Comparison of ENCODE assay signal across 10 mouse cellular contexts in genomic region chr1:128803058-128803432, GRCm38 (mm10).
DNase-seq lines count a peak whose midpoint lies in the region; ATAC-seq lines count a peak whose summit lies in the region.
"Had no signal": no experiment of that assay in that cellular context is flagged by ENCODE, and none has a peak within 500 bp of the region (broad histone marks: within the 10 kb centered on the region; RNA-seq: fewer than 3 reads in every experiment).

No protein-coding gene starts in this region.

- H3K4me1 ChIP-seq in kidney, embryonic 14.5 days (ENCODE audit: control insufficient read depth, insufficient read depth, low read length) = peaks cover 18% of the 10 kb centered on the region
- peaks cover 3% of the 10 kb centered on the region; the same call in 1 of the 2 replicates for H3K4me1 ChIP-seq in embryonic facial prominence, embryonic 11.5 days (ENCODE audit: control insufficient read depth, insufficient read depth, low read length)
- H3K4me1 ChIP-seq in forebrain, embryonic 15.5 days = peaks cover 24% of the 10 kb centered on the region
- peaks cover 41% of the 10 kb centered on the region for H3K4me1 ChIP-seq in midbrain, embryonic 13.5 days (replicated peaks)

- no peak overlapping the region for H3K4me2 ChIP-seq in kidney, embryonic 14.5 days (replicated peaks; ENCODE audit: low read depth, low read length)
- H3K4me2 ChIP-seq in embryonic facial prominence, embryonic 11.5 days (ENCODE audit: low read depth, low read length) = no peak overlapping the region
- H3K4me2 ChIP-seq in forebrain, embryonic 15.5 days (replicated peaks) = no peak overlapping the region
- H3K4me2 ChIP-seq in midbrain, embryonic 13.5 days (replicated peaks) = no peak overlapping the region

- no peaks in the 10 kb centered on the region for H3K27me3 ChIP-seq in kidney, embryonic 14.5 days (ENCODE audit: control insufficient read depth, insufficient read depth, low read length)
- no peaks in the 10 kb centered on the region for H3K27me3 ChIP-seq in embryonic facial prominence, embryonic 11.5 days (ENCODE audit: control insufficient read depth, insufficient read depth, low read length)
- no peaks in the 10 kb centered on the region for H3K27me3 ChIP-seq in forebrain, embryonic 15.5 days
- no peaks in the 10 kb centered on the region for H3K27me3 ChIP-seq in midbrain, embryonic 13.5 days

- H3K36me3 ChIP-seq in kidney, embryonic 14.5 days (ENCODE audit: control insufficient read depth, insufficient read depth, low read length) = no peaks in the 10 kb centered on the region
- H3K36me3 ChIP-seq in embryonic facial prominence, embryonic 11.5 days (replicated peaks; ENCODE audit: control insufficient read depth, insufficient read depth, low read depth, low read length) = no peaks in the 10 kb centered on the region
- no peaks in the 10 kb centered on the region for H3K36me3 ChIP-seq in forebrain, embryonic 15.5 days
- no peaks in the 10 kb centered on the region for H3K36me3 ChIP-seq in midbrain, embryonic 13.5 days

- no peak for DNase-seq in kidney, postnatal 14 days
- DNase-seq in embryonic facial prominence, embryonic 11.5 days (ENCODE audit: low spot score) = no peak
- DNase-seq in right cerebral cortex, postnatal 14 days = no peak
- DNase-seq in layer of hippocampus, postnatal 14 days (ENCODE audit: low spot score in 2 of 2) = no peak
- DNase-seq: adrenal gland, adult 8-10 months; thymus, adult 18-20 months had no signal

- no peak overlapping the region for H3K4me3 ChIP-seq in kidney, embryonic 14.5 days (ENCODE audit: low read length)
- H3K4me3 ChIP-seq in embryonic facial prominence, embryonic 11.5 days (ENCODE audit: low read depth, low read length) = no peak overlapping the region
- H3K4me3 ChIP-seq in forebrain, embryonic 15.5 days = no peak overlapping the region
- H3K4me3 ChIP-seq in midbrain, embryonic 13.5 days (replicated peaks) = no peak overlapping the region
- H3K4me3 ChIP-seq: layer of hippocampus, adult 2 months had no signal

- H3K27ac ChIP-seq in kidney, embryonic 14.5 days (ENCODE audit: low read depth, low read length) = no peak overlapping the region
- no peak overlapping the region for H3K27ac ChIP-seq in embryonic facial prominence, embryonic 11.5 days (replicated peaks; ENCODE audit: low read depth, low read length)
- H3K27ac ChIP-seq in forebrain, embryonic 15.5 days (replicated peaks) = peak overlapping the region; percentile 60
- peak overlapping the region; percentile 70; the same call in 1 of the 2 replicates for H3K27ac ChIP-seq in midbrain, embryonic 13.5 days
- H3K27ac ChIP-seq: layer of hippocampus, adult 2 months had no signal

- H3K9ac ChIP-seq in kidney, embryonic 14.5 days (ENCODE audit: low read depth, low read length) = no peak overlapping the region
- H3K9ac ChIP-seq in embryonic facial prominence, embryonic 11.5 days (replicated peaks; ENCODE audit: low read length) = no peak overlapping the region
- H3K9ac ChIP-seq in forebrain, embryonic 15.5 days (replicated peaks) = no peak overlapping the region
- no peak overlapping the region for H3K9ac ChIP-seq in midbrain, embryonic 13.5 days (replicated peaks)

- ATAC-seq in kidney, embryonic 14.5 days (ENCODE audit: low FRiP score, low TSS enrichment) = peak; percentile 34
- ATAC-seq in embryonic facial prominence, embryonic 11.5 days (replicated peaks; ENCODE audit: insufficient number of reproducible peaks, low FRiP score, low TSS enrichment, low read depth) = 0 out of 2 replicates have a peak, but pooled peaks have one; percentile 14
- no peak; the same call in 1 of the 2 replicates for ATAC-seq in forebrain, embryonic 15.5 days (replicated peaks)
- ATAC-seq in midbrain, embryonic 13.5 days = peak; percentile 41

- no peaks in the 10 kb centered on the region for H3K9me3 ChIP-seq in kidney, embryonic 14.5 days (ENCODE audit: control insufficient read depth, low read length)
- H3K9me3 ChIP-seq in embryonic facial prominence, embryonic 11.5 days (replicated peaks; ENCODE audit: control insufficient read depth, low read length) = no peaks in the 10 kb centered on the region
- no peaks in the 10 kb centered on the region for H3K9me3 ChIP-seq in forebrain, embryonic 15.5 days
- H3K9me3 ChIP-seq in midbrain, embryonic 13.5 days = no peaks in the 10 kb centered on the region

Comparison
In these comparisons a context has a peak if more than half of its experiments do, and no peak if none do; other contexts are left out.
1. H3K27ac ChIP-seq: peak in forebrain, embryonic 15.5 days (single experiment) and midbrain, embryonic 13.5 days (single experiment); none in kidney, embryonic 14.5 days (single experiment) and embryonic facial prominence, embryonic 11.5 days (single experiment).